Mouse (Mus musculus): ENCODE results near the gene App.

App gene

DNA sequence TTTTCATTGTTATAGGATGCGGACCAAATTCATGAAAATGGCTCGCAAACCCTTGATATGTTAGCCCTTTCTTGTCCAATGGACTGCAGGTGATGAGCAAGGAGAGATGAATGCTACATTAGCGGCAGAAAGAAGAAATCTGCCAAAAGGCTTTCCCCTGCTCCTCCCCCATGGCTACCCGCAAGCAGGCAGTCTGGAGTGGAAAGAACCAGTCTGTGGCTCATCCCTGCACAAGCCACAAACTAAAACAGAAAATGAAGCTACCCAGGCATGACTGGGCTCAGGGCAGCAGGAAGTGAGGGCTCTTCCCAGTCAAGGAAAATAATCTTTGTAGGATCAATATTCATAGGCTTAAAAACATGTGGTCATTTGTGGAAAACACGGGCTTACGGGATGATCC, 54.6 kb downstream of the App start:
- DNase-seq (ENCODE audit: low spot score in 2 of 2), result no peak

DNA sequence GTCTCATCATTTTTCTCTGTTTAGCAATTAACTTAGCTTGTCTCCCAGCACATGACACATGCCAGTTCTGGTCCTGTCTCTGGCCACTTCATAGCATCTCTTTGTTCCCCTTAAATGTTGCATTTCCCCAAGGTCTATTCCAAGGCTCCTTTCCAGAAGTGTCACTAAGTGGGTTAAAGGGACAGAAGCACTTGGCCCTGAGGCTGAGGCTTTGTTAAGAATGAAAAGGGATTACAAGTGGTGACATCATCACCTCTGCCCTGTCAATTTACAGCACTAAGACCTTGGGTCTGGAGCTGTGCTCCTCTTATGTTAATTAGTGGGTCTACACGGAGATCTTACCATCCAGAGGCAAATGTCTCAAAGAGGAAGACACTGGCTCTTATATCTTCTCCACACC, 56.0 kb downstream of the App start:
- DNase-seq (ENCODE audit: low spot score in 2 of 2), result no peak

DNA sequence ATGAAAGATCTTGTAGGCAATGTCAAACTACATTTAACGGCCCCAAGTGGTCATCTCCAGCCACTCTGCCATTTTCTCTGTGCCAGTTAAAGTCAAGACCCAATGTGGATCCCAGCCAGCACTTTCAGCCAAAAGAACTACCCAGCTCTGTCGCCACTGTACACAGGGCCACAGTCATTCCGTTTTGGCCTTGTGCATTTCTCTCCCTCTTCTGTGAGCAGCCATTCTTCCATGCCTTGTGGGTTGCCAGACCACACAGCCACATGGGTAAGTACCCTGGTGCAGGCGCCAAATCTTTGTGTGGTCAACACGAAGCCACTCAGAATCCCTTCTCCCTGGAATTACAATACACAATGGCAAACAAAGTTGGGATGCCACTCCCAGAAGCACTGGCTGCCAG, 57.7 kb downstream of the App start:
- DNase-seq (ENCODE audit: low spot score in 2 of 2), result no peak

DNA sequence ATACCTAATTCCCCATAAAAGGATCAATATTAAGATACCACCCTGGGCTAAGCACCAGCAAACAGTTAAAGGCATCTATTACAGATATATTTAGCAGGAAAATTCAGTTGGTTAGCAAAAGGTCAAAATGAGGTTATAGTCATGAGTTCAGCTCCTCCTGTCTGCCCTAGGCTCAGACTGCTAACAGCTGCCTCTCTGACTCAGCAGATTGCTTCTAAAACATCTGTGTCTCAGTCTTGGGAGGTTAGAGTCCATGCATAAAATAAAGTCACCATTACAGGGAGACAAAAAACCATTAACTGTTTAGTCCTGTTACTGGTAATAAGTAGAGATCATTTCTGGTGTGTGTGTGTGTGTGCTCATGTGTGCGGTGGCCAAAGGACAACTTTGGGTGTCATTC, 58.8 kb downstream of the App start:
- no peak for DNase-seq (ENCODE audit: low spot score in 2 of 2)

DNA sequence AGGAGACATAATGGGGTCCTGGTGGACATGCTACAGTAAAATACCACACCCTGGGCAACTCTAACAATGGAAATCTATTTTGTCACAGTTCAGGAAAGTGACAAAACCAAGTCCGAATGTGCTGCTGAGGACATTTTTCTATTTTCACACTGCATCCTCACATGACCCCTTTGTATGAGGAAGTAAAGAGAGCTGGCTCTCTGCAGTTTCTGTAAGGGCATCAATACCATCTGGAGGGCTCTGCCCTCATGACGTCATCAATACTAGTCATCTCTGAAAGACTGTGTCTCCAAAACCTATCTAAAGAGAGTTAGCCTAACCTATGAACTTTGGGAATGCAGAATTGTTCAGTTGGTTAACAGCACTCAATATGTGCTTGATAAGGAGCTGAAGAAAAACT, 59.6 kb downstream of the App start:
- no peak for DNase-seq (ENCODE audit: low spot score in 2 of 2)

DNA sequence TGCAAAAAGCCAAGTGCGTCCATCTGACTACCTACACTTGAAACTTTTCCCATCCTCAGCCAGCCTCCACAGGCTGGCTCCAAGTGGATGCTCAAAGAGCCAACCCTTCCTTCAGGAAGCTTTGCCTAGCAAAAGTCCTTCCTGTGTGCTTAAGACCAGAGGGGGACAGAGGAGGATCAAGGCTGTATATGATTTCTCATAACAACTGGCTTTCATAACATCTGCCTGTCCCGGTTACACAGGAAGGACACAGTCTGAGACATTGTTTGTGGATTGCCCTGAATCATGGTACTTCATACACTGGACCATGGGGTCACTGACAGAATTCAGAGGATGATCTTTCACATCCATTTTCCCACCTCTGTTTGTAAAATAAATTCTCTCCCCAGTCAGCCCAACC, 61.3 kb downstream of the App start:
- no peak for DNase-seq (ENCODE audit: low spot score in 2 of 2)

DNA sequence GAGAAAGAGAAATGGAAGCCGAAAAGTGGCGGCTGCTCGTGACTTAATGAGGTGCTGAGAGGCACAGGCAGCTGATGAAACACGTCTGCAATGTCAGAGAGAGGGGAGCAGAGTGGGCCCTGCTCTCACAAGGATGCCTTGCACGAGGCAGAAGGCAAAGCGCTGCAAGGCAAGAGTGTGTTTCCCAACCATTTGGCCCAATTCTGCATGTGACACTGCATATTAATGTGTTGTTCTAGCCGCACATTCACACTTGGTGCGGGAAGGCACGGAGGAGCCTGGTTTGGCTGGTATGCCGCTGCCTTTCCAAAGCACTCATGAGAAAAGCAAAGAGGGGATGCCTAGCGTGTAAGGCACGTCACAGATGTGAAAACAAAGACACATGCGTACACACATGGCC, 63.1 kb downstream of the App start:
- DNase-seq (ENCODE audit: low spot score in 2 of 2), result peak; percentile 45 to 59

DNA sequence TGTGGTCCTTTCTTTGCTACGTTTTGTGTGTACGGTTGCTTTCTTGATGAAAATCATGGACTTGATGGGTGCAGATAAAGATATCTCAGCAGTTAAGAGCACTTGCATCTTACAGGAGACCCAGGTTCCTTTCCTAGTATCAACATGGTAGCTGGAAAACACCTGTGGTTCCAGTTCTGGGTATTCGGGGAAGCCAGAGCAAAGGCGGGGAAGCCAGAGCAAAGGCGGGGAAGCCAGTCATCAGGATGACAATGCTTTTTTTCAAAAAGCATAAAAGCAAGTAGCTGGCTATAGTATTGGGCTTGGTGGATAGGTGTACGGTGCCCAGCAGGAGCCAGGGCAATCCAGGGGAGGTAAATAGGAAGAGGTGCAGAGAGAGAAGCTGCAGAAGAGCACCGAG, 65.1 kb downstream of the App start:
- no peak for DNase-seq (ENCODE audit: low spot score in 2 of 2)

DNA sequence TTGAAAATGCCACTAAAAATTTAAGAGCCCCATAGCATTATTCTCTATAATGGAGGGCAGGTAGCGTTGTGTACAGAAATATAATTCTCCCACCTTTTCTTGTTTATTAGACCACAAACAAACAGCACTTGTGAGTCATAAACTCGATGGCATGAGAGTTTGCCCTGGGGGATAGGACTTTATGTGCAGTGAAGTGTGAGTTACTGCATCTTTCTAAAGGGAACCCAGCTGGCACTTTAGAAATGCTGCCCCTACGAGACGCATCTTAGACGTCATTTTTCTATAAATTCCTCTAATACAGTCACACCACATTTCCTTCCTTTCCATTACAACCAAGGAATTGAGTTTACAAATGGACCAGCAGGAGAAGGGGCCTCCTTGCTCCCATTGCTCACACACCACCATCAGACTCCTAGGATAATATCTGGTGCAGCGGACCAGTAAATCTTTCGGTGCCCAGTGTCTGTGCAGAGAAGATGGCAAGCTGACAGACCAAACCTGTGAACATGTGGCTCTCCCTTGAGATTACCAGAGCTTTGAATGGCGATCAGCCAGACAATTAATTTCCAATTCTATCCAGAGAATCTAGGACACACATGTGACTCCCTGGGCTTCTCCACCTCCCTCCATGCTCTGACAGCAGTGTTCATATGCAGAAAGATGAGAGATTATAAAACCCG, 66.8 kb downstream of the App start:
- no peak for DNase-seq (ENCODE audit: low spot score in 2 of 2)

DNA sequence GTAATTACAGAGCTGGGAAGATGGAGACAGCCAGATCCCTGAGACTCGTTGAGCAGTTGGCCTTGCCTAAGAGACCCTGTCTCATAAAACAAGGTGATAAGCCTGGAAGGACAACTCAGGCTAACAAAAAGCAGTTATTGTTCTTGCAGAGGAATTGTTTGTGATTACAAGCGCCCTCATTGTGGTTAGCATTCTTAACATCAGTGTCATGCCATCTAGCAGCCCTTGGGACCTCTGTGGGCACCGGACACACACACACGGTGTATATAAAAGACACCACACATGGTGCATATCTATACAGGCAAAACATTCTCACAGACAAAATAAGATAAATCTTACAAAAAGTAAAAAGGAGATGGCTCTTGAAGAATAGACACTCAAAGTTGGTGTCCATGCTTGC, 68.0 kb downstream of the App start:
- no peak for DNase-seq (ENCODE audit: low spot score in 2 of 2)

DNA sequence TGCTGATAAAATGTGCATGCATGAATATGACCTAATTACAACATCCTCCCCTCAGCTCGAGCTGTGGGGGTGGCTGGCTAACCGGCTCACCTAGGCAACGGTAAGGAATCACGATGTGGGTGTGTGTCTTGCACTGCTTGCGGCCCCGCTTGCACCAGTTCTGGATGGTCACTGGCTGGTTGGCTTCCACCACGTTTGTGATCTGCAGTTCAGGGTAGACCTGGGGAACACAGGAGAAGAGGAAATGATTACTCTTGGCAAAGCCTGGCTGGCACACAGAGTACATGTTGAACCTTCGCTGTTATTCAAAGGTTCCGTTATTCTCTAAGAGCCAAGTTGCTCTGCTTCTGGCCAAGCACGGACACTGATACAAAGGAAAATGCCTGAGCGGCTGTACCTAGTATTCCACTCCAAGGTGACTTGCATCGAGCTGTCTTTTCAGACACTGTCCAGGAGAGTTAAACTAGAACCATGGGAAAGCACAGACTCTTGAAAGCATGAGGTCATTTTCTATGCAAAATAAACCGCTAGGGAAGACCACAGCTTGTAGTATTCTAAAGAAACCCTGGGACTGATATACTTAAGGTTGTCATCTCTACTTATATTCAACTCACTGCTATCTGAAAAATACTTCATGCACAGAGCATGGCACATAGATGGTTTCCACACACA, 70.3 kb downstream of the App start:
- DNase-seq (ENCODE audit: low spot score in 2 of 2), result no peak

DNA sequence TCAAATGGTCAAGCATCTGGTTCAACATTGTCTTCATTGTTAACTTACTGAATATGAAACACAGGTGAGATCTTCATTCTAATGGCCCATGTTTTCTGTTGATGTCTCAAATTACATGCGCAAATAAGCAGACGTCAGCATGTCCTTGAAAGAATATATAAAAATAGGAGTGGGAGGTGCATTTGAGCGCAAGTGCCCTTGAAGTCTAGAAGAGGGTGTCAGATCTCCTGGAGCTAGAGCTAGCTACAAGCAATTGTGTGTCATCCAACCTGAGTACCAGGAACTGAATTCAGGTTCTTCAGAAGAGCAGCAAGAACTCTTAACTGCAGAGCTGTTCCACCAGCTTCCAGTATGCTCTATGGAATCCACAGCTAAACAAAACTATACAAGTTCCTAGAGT, 72.0 kb downstream of the App start:
- no peak for DNase-seq (ENCODE audit: low spot score in 2 of 2)

DNA sequence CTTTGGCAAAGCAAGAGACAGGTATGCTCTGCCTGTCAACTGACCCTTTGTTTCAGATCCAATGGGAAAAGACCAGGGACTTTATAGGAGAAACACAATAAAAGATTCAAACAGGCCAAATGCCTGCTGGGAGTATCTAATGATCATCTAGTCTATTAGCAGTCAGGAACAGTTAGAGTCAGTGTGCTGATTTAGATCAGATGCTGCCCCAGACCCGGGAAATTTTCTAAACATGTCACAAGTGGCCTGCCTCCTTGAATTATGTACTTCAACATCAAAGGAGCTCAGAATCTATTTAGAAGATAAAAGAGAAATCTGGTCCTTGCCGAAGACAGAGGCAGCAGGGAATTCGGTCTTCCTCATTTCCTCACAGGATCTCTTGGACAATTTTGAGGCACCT, 72.8 kb downstream of the App start:
- no peak for DNase-seq (ENCODE audit: low spot score in 2 of 2)

DNA sequence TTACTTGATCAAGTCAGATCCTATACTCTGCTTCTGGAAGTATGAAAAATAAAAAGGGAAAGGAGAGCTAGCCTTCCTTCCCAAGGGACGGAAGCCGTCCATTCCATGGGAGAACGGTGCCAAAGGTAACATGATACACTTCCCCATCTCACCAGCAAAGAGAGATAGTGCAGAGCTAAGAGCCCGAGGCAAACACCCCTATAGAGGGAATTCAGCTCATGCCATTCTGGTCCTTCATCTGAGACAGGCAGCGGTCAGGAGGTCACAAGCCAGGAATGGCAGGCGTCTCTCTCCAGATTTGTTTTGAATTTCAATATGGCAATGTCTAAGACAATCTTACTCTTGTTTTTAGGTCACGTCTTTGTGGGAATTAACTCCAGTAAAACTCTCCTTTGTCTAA, 74.1 kb downstream of the App start:
- DNase-seq (ENCODE audit: low spot score in 2 of 2), result no peak

DNA sequence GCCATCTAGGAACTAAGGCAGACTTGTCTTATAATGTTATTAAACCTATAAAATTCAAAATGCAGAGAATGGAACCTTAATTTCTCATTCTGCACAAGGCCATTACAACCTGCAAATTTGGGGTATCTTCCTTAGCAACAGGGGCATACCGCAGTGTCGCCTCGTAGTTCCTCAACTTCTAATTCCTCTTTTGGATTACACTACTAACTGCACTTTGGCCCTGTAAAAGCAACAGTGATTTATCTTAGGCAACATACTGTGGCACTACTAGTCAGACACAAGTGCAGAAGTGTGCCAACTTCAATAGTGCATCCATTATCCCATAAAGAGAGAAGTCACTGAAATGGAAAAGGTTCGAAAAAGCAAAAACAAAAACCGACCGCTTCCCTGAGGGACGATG, 74.5 kb downstream of the App start:
- no peak for DNase-seq (ENCODE audit: low spot score in 2 of 2)

DNA sequence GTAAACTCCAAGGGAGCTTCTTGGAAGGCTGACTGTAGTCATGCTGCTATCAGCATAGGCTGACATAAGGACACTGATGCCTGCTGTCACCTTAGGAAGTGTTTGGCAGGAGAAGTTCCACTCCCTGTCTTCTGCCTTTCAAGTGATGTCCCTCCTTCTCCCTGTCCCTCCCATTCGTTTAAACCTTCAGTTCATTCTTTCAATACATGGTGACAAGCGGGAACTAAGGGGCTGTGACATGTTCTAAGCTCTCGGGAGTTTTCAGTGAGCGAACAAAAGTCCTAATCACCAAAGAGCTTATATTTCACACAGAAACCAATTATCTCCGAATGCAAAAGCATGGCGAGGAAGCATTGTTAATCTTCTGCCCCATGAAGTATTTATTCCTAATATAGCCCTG, 77.2 kb downstream of the App start:
- no peak for DNase-seq (ENCODE audit: low spot score in 2 of 2)

DNA sequence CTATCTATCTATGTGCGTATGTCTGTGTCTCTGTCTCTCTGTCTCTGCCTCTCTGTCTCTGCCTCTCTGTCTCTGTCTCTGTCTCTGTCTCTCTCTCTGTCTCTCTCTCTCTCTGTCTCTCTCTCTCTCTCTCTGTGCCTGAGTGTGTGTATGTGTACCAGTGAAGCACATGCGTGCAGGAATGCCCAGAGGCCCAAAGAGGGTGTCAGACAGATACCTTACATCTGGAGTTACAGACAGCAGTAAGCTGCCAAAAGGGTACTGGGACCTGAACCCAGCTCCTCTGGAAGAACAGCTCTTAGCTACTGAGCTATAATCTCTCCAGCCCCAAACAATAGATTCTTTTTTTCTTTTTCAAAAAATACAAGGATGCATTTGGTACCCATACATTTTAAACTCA, 77.6 kb downstream of the App start:
- DNase-seq (ENCODE audit: low spot score in 2 of 2), result no peak

DNA sequence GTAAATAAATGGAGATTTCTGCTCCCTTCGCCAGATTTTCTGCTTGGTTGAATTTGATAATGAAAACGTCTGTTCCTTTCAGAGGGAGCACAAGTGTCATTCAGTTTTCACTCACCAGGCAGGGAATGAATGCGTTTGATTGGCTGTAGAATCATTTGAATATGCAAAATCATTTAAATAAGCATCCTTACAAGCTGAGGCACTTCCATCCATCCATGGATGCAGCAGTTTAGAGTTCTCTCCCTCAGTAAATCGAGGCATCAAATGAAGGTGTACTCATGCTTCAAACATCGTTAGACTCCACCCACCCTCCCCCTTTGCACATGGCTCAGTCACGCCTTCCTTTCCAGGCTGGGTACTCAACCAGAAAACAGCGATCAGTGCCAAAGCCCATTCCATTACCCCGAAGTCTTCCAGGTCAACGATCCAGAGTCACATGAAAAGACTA, 80.9 kb downstream of the App start:
- no peak for DNase-seq (ENCODE audit: low spot score in 2 of 2)

DNA sequence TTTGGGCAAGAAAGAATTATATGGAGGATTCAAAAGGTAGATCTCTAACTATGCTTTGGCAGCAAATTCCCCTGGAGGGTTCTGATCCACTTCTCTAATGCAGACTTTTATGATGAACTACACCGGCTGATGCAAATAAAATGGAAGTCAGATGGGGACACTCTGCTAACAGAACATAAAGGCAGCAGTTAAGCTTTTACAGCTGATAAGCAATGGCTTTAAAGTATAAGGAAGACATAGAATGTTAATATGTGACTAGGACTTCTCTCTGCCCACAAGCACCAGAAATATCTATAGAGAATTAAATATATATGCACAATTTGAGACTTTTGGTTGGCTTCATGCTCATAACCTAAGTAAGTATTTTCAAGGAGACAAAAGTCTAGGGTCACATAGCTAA, 81.4 kb downstream of the App start:
- no peak for DNase-seq (ENCODE audit: low spot score in 2 of 2)

DNA sequence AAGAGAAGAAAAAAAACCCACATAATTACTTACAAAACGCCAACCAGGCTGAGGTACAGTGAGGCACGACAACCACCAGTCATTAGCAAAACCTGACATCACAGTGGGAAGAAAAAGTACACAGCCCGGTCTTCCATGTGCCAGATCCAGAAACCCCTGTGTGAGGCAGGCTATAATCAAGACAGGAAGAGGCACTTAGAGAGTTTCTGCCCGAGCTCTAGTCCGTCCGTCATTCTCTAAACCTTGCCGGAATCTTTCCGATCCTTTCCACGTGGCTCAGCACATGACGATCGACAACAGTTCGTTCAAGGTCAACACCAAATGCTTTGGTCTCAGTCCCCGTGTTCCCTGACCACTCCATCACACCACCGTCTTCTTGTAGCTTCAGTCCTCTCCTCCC, 82.6 kb downstream of the App start:
- DNase-seq (ENCODE audit: low spot score in 2 of 2), result no peak

DNA sequence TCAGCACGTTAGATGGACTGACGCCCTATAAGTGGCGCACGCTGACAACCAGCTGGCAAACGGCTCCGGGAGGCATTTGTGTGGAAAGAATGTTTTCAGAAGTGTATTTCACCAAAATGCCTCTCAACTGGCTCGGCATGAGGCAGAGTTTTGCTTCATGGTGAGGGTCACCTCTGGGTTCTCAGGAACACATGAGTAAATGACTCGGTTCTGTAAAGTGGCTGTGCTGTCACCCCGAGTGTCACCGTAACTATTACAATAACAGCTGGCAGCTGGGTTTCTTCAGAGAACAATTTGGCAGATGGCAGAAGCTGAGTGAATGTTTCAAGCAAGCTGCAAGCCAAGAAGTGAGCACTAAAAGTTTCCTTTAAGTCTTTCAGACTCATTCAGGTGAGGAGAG, 85.4 kb downstream of the App start:
- no peak for DNase-seq (ENCODE audit: low spot score in 2 of 2)

DNA sequence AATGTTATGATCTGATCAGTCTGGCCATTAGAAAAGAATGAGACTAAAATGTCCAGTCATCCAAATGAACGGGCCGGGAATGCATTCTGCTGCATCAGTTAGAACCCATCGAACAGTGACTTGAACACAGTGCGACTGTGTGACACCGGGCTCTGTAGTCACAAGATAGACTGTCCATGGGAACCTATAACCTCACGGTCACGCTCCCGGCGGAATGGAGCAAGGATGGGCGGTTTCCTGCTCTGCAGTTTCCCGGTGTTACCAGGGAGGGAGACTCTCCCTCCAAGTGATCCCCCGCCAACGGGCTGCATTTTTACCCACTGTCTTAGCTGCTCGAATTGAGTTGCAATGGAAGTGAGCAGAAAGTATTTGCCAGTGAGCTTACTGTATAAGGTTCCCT, 87.3 kb downstream of the App start:
- DNase-seq (ENCODE audit: low spot score in 2 of 2), result no peak

DNA sequence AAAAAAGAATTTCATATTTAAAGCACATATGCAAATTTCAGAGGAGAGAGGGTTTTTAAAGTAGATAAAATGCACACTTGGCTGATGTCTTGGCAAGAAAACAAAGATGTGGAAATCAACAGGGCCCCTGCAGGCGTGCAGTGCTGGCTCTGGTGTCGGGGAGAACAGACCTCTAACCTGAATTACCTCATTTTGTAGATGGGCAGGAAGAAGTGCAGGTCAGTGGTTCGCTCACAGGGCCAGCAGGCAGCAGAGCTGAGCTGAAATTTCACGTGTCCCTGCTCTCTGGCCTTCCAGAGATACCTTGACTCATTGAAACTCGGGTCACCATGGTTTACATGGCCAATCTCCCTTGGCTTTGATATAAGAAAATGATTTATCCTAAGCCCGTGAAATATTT, 87.7 kb downstream of the App start:
- DNase-seq (ENCODE audit: low spot score in 2 of 2), result no peak

DNA sequence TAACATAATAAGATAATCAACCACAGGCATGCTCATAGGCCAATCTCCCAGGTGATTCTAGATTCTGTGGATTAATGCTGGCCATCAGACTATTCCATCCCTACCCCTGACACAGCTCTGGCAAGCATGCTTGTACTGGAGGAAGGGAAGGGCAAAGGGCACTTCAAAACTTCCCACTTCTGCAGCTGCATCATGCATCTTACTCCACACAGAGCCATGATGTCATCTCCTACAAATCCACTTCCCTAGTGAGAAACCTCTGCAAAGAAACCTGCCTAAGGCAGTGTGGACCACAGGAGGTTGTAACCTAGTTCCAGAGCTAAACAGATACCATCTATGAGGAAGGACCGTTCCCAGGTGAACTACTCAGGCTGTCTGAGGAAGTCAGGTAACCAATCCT, 89.4 kb downstream of the App start:
- no peak for DNase-seq (ENCODE audit: low spot score in 2 of 2)
